ENCODE assay signal across 9 mouse cellular contexts in genomic region chr13:64155171-64155571, GRCm38 (mm10). TPM values are rescaled to one million over a fixed set of nuclear protein-coding genes. Genes with fewer than 3 reads are reported as not detected.
DNase-seq lines count a peak whose midpoint lies in the region; ATAC-seq lines count a peak whose summit lies in the region.
"Had no signal": no experiment of that assay in that cellular context is flagged by ENCODE, and none has a peak within 500 bp of the region (broad histone marks: within the 10 kb centered on the region; RNA-seq: fewer than 3 reads in every experiment).

No protein-coding gene starts in this region.

- peaks cover 11% of the 10 kb centered on the region for H3K27me3 ChIP-seq in forebrain, embryonic 10.5 days (ENCODE audit: poor library complexity, severe bottlenecking)
- H3K27me3 ChIP-seq in forebrain, embryonic 12.5 days, result peaks cover 2% of the 10 kb centered on the region; the same call in 1 of the 2 replicates
- H3K27me3 ChIP-seq in embryonic facial prominence, embryonic 14.5 days (replicated peaks; ENCODE audit: control insufficient read depth, insufficient read depth, low read length), result no peaks in the 10 kb centered on the region

- H3K4me1 ChIP-seq in forebrain, embryonic 10.5 days, result peaks cover 42% of the 10 kb centered on the region
- H3K4me1 ChIP-seq in forebrain, embryonic 12.5 days, result peaks cover 17% of the 10 kb centered on the region
- no peaks in the 10 kb centered on the region; the same call in 1 of the 2 replicates for H3K4me1 ChIP-seq in embryonic facial prominence, embryonic 14.5 days (ENCODE audit: control insufficient read depth, insufficient read depth, low read length)

- DNase-seq in forebrain, embryonic 10.5 days (ENCODE audit: extremely low spot score, low spot score), result peak; percentile 24
- DNase-seq in 3T3-L1 (ENCODE audit: low read depth, low spot score), result peak; percentile 94
- DNase-seq in embryonic facial prominence, embryonic 14.5 days (ENCODE audit: low spot score), result peak; percentile 86
- DNase-seq in kidney, postnatal 14 days, result peak; percentile 72
- no peak for DNase-seq in ovary, postnatal 10 days (ENCODE audit: low spot score)
- no peak for DNase-seq in layer of hippocampus, postnatal 36 days
- no peak for DNase-seq in cerebellum, adult 11-12 months
- DNase-seq: liver had no signal

- peaks cover 1% of the 10 kb centered on the region; the same call in 1 of the 2 replicates for H3K36me3 ChIP-seq in forebrain, embryonic 10.5 days (replicated peaks)
- no peaks in the 10 kb centered on the region for H3K36me3 ChIP-seq in forebrain, embryonic 12.5 days (replicated peaks)
- H3K36me3 ChIP-seq in embryonic facial prominence, embryonic 14.5 days (ENCODE audit: control insufficient read depth, insufficient read depth, low read length), result no peaks in the 10 kb centered on the region

- H3K4me3 ChIP-seq in forebrain, embryonic 10.5 days, result no peak overlapping the region
- no peak overlapping the region for H3K4me3 ChIP-seq in forebrain, embryonic 12.5 days (replicated peaks)
- no peak overlapping the region for H3K4me3 ChIP-seq in embryonic facial prominence, embryonic 14.5 days (ENCODE audit: low read depth, low read length)

- no peak overlapping the region for H3K4me2 ChIP-seq in forebrain, embryonic 12.5 days
- H3K4me2 ChIP-seq in embryonic facial prominence, embryonic 14.5 days (ENCODE audit: low read depth, low read length), result no peak overlapping the region

- no peaks in the 10 kb centered on the region for H3K9me3 ChIP-seq in forebrain, embryonic 10.5 days
- H3K9me3 ChIP-seq in forebrain, embryonic 12.5 days, result no peaks in the 10 kb centered on the region
- no peaks in the 10 kb centered on the region for H3K9me3 ChIP-seq in embryonic facial prominence, embryonic 14.5 days (ENCODE audit: control insufficient read depth, low read length)

- no peak for ATAC-seq in forebrain, embryonic 12.5 days (ENCODE audit: low FRiP score)
- ATAC-seq in embryonic facial prominence, embryonic 14.5 days (ENCODE audit: low read depth), result no peak

- WGBS in forebrain, embryonic 10.5 days, result 22% methylated on average over 1 of the region's 1 CpGs
- WGBS in forebrain, embryonic 12.5 days, result 10% methylated on average over 1 of the region's 1 CpGs
- WGBS in embryonic facial prominence, embryonic 14.5 days, result 7% methylated on average over 1 of the region's 1 CpGs

- H3K9ac ChIP-seq in forebrain, embryonic 12.5 days, result no peak overlapping the region
- H3K9ac ChIP-seq in embryonic facial prominence, embryonic 14.5 days (ENCODE audit: low read depth, low read length), result no peak overlapping the region

- no peak overlapping the region for H3K27ac ChIP-seq in forebrain, embryonic 10.5 days
- H3K27ac ChIP-seq in forebrain, embryonic 12.5 days, result no peak overlapping the region
- H3K27ac ChIP-seq in embryonic facial prominence, embryonic 14.5 days (replicated peaks; ENCODE audit: low read depth, low read length), result no peak overlapping the region

RNA-seq across cellular contexts. Expression of gene Zfp367, which starts 2.2 kb away (rescaled TPM):
- 17.6 and 18.8 TPM in 2 replicates for polyA plus RNA-seq in forebrain, embryonic 10.5 days (2016; fragmentation: Nextera tagmentation; extraction: Ambion mirVana)
- polyA plus RNA-seq in forebrain, embryonic 12.5 days (2016; fragmentation: Nextera tagmentation; extraction: Ambion mirVana), result 27.9 and 29.3 TPM in 2 replicates
- 22.2 and 23.0 TPM in 2 replicates for polyA plus RNA-seq in embryonic facial prominence, embryonic 14.5 days (2014; fragmentation: Nextera tagmentation; extraction: Ambion mirVana)
- total RNA-seq in layer of hippocampus, postnatal 36 days (2021), result 10 to 100 TPM; 12.1 to 16.5 TPM

RNA-seq across cellular contexts. Expression of gene Habp4, which starts 6.5 kb away (rescaled TPM):
- 13.7 and 16.3 TPM in 2 replicates for polyA plus RNA-seq in forebrain, embryonic 10.5 days (2016; fragmentation: Nextera tagmentation; extraction: Ambion mirVana)
- polyA plus RNA-seq in forebrain, embryonic 12.5 days (2016; fragmentation: Nextera tagmentation; extraction: Ambion mirVana), result 20.0 and 20.6 TPM in 2 replicates
- polyA plus RNA-seq in embryonic facial prominence, embryonic 14.5 days (2014; fragmentation: Nextera tagmentation; extraction: Ambion mirVana), result 29.8 and 30.6 TPM in 2 replicates
- total RNA-seq in layer of hippocampus, postnatal 36 days (2021), result 100 to 1,000 TPM; 143 to 146 TPM

RNA-seq across cellular contexts. Expression of gene Slc35d2, which starts 26.0 kb away (rescaled TPM):
- polyA plus RNA-seq in forebrain, embryonic 10.5 days (2016; fragmentation: Nextera tagmentation; extraction: Ambion mirVana), result 1.5 and 2.8 TPM in 2 replicates
- polyA plus RNA-seq in forebrain, embryonic 12.5 days (2016; fragmentation: Nextera tagmentation; extraction: Ambion mirVana), result 1.3 and 1.9 TPM in 2 replicates
- polyA plus RNA-seq in embryonic facial prominence, embryonic 14.5 days (2014; fragmentation: Nextera tagmentation; extraction: Ambion mirVana), result 5.7 and 8.7 TPM in 2 replicates
- total RNA-seq in layer of hippocampus, postnatal 36 days (2021), result under 1 TPM; 0.43 to 0.55 TPM

Comparison
In these comparisons a context has a peak if more than half of its experiments do, and no peak if none do; other contexts are left out.
1. DNase-seq: peak in forebrain, embryonic 10.5 days (single experiment), 3T3-L1 (single experiment), embryonic facial prominence, embryonic 14.5 days (single experiment) and kidney, postnatal 14 days (single experiment); none in ovary, postnatal 10 days (single experiment), layer of hippocampus, postnatal 36 days (0 of 2) and cerebellum, adult 11-12 months (single experiment).